Mouse (Mus musculus) lung, adult 18-20 months (tissue): ENCODE data around the gene Lef1.

Experiments
- DNase-seq, 2 experiments: peaks; one replicate each; pipeline ENCODE4 v3.0.0; 2022; ENCODE audit warnings: mixed read lengths in 2 of 2

Gene Lef1

GRCm38 (mm10) chr3:131108094-131108653 is 2.1 kb upstream of the Lef1 start:
- DNase-seq, result no peak

GRCm38 (mm10) chr3:131109066-131109685 is 1.1 kb upstream of the Lef1 start:
- no peak for DNase-seq

- DNase-seq, result no peak
Observed at GRCm38 (mm10) chr3:131109686-131110070, 593 bp upstream of the Lef1 start.

- no peak for DNase-seq
Observed at GRCm38 (mm10) chr3:131111151-131111850, 1.0 kb downstream of the Lef1 start.

- DNase-seq, result peak; percentile 36 to 37
Observed at GRCm38 (mm10) chr3:131111851-131112572, 1.7 kb downstream of the Lef1 start.

- DNase-seq, result no peak
Observed at GRCm38 (mm10) chr3:131112573-131112955, 2.3 kb downstream of the Lef1 start.

- DNase-seq, result no peak
Observed at GRCm38 (mm10) chr3:131113029-131113428, 2.8 kb downstream of the Lef1 start.

- no peak for DNase-seq
Observed at GRCm38 (mm10) chr3:131116116-131116515, 5.8 kb downstream of the Lef1 start.

- DNase-seq, result no peak
Observed at GRCm38 (mm10) chr3:131117352-131117751, 7.1 kb downstream of the Lef1 start.

GRCm38 (mm10) chr3:131117883-131118282 is 7.6 kb downstream of the Lef1 start:
- no peak for DNase-seq

GRCm38 (mm10) chr3:131119435-131119834 is 9.2 kb downstream of the Lef1 start:
- no peak for DNase-seq

GRCm38 (mm10) chr3:131123501-131123900 is 13.2 kb downstream of the Lef1 start:
- DNase-seq, result no peak

GRCm38 (mm10) chr3:131125873-131126272 is 15.6 kb downstream of the Lef1 start:
- DNase-seq, result no peak

- no peak for DNase-seq
Observed at GRCm38 (mm10) chr3:131126438-131126837, 16.2 kb downstream of the Lef1 start.

GRCm38 (mm10) chr3:131134003-131134402 is 23.7 kb downstream of the Lef1 start:
- no peak for DNase-seq

- DNase-seq, result no peak
Observed at GRCm38 (mm10) chr3:131135434-131135833, 25.2 kb downstream of the Lef1 start.

GRCm38 (mm10) chr3:131136455-131136854 is 26.2 kb downstream of the Lef1 start:
- no peak for DNase-seq

GRCm38 (mm10) chr3:131137119-131137781 is 27.0 kb downstream of the Lef1 start:
- no peak for DNase-seq

- DNase-seq, result no peak
Observed at GRCm38 (mm10) chr3:131138224-131138623, 28.0 kb downstream of the Lef1 start.

- DNase-seq, result no peak
Observed at GRCm38 (mm10) chr3:131138797-131139196, 28.5 kb downstream of the Lef1 start.

- DNase-seq, result no peak
Observed at GRCm38 (mm10) chr3:131139345-131140090, 29.2 kb downstream of the Lef1 start.

- no peak for DNase-seq
Observed at GRCm38 (mm10) chr3:131140091-131140462, 29.8 kb downstream of the Lef1 start.
